Mouse (Mus musculus) neural tube, embryonic 14.5 days (tissue): ENCODE results near the gene Trim5. TPM values are rescaled to one million over a fixed set of nuclear protein-coding genes. Genes with fewer than 3 reads are reported as not detected.

Experiments
- ATAC-seq: fragments of 200-750 bp; cut with Nextera tagmentation; 2 replicates; pipeline ENCODE4 v1.8.0; 2017; ENCODE audit warnings: low read depth, mild to moderate bottlenecking, moderate TSS enrichment, moderate library complexity
- H3K27ac ChIP-seq: fragments of 300-500 bp; sonication (generic); 2 replicates; pipeline ENCODE4 v1.5.1; 2014; ENCODE audit warnings: low read depth, mild to moderate bottlenecking, control low read depth, low read length, moderate library complexity, mixed read lengths
- H3K27me3 ChIP-seq: fragments of 300-500 bp; sonication (generic); 2 replicates; pipeline ENCODE4 v1.6.1; 2014; ENCODE audit warnings: low read length; ENCODE audit not compliant: control insufficient read depth, insufficient read depth
- H3K36me3 ChIP-seq: fragments of 300-500 bp; sonication (generic); 2 replicates; pipeline ENCODE4 v1.6.1; 2014; ENCODE audit warnings: low read length, mixed read lengths; ENCODE audit not compliant: control insufficient read depth, insufficient read depth
- H3K4me1 ChIP-seq: fragments of 300-500 bp; sonication (generic); 2 replicates; pipeline ENCODE4 v1.6.1; 2014; ENCODE audit warnings: low read length; ENCODE audit not compliant: control insufficient read depth, insufficient read depth
- H3K4me2 ChIP-seq: fragments of 300-500 bp; sonication (generic); 2 replicates; pipeline ENCODE4 v1.6.1; 2014; ENCODE audit warnings: mild to moderate bottlenecking, low read depth, low read length, control low read depth
- H3K4me3 ChIP-seq: fragments of 300-500 bp; sonication (generic); 2 replicates; pipeline ENCODE4 v1.5.1; 2014; ENCODE audit warnings: low read depth, low read length, control low read depth, mixed read lengths
- H3K9ac ChIP-seq: fragments of 300-500 bp; sonication (generic); replicated peaks from 2 replicates; pipeline ENCODE4 v1.6.1; 2014; ENCODE audit warnings: low read depth, mild to moderate bottlenecking, control low read depth, low read length, mixed read lengths
- H3K9me3 ChIP-seq: fragments of 300-500 bp; sonication (generic); 2 replicates; pipeline ENCODE4 v1.6.1; 2016; ENCODE audit warnings: low read length; ENCODE audit not compliant: control insufficient read depth
- WGBS: fragments of 180-500 bp; shearing (Covaris S2); extraction: QIAGEN DNeasy Blood & Tissue Kit; methylation state at CpG from one replicate; pipeline ENCODE4 v1.1.7; 2014; 5-methylcytosine and 5-hydroxymethylcytosine counted together
- polyA plus RNA-seq: library from polyadenylated mRNA; unstranded; fragments of >200 nt; fragmentation: Nextera tagmentation; extraction: Ambion mirVana; gene quantifications from 2 replicates; pipeline ENCODE4 v1.2.1, GENCODE M21; 2014

Gene Trim5
- polyA plus RNA-seq, 1 experiment from 2014 or later, result 0.07 TPM

GRCm38 (mm10) chr7:104216011-104216535 lies 71.8 kb downstream of the Trim5 start:
- Histone ChIP-seq H3K9me3 (no peaks in the 10 kb centered on the region), H3K4me2 (no peak overlapping the region), H3K27me3 (no peaks in the 10 kb centered on the region), H3K27ac (no peak overlapping the region), H3K4me3 (no peak overlapping the region), H3K9ac (no peak overlapping the region), H3K36me3 (no peaks in the 10 kb centered on the region), H3K4me1 (no peaks in the 10 kb centered on the region)
- ATAC-seq, result no peak
- WGBS, result 59% methylated on average over 1 of the region's 1 CpGs

Other genes with a start within 250 kb of the Trim5 start
- gene Olfr642, start 235.4 kb downstream of the Trim5 start, polyA plus RNA-seq, result not detected in 2 replicates
- gene 4930516K23Rik, start 226.6 kb downstream of the Trim5 start, polyA plus RNA-seq, result not detected in 2 replicates
- gene Olfr644, start 216.2 kb downstream of the Trim5 start, polyA plus RNA-seq, result not detected in 2 replicates
- gene Olfr645, start 202.6 kb downstream of the Trim5 start, polyA plus RNA-seq, result not detected in 2 replicates
- not detected in 2 replicates for gene Olfr646, start 183.2 kb downstream of the Trim5 start, polyA plus RNA-seq
- gene Ubqln5, start 158.3 kb downstream of the Trim5 start, polyA plus RNA-seq, result not detected in 2 replicates
- not detected in 2 replicates for gene Olfr643, start 150.7 kb downstream of the Trim5 start, polyA plus RNA-seq
- not detected in 2 replicates for gene Ubqln3, start 144.8 kb downstream of the Trim5 start, polyA plus RNA-seq
- gene Ubqlnl, start 137.5 kb downstream of the Trim5 start, polyA plus RNA-seq, result not detected in 2 replicates
- gene Olfm5, start 123.3 kb downstream of the Trim5 start, polyA plus RNA-seq, result not detected in 2 replicates
- 0.37 and 0.78 TPM in 2 replicates for gene Olfr648, start 104.7 kb downstream of the Trim5 start, polyA plus RNA-seq
- gene Olfr649, start 92.1 kb downstream of the Trim5 start, polyA plus RNA-seq, result not detected in 2 replicates
- gene Trim6, start 69.3 kb downstream of the Trim5 start, polyA plus RNA-seq, result 0.31 and 0.48 TPM in 2 replicates
- 0.60 and 0.73 TPM in 2 replicates for gene Trim34a, start 43.6 kb downstream of the Trim5 start, polyA plus RNA-seq
- 1.6 and 2.5 TPM in 2 replicates for gene Trim12a, start 27.4 kb upstream of the Trim5 start, polyA plus RNA-seq
- gene Trim34b, start 41.4 kb upstream of the Trim5 start, polyA plus RNA-seq, result not detected in 2 replicates
- gene Trim12c, start 65.3 kb upstream of the Trim5 start, polyA plus RNA-seq, result 0.66 and 0.88 TPM in 2 replicates
- gene Trim30b, start 81.8 kb upstream of the Trim5 start, polyA plus RNA-seq, result not detected in 2 replicates
- 0.26 TPM in 1 of 2 replicates, not detected in the other for gene Trim30c, start 112.7 kb upstream of the Trim5 start, polyA plus RNA-seq
- gene Trim30a, start 177.1 kb upstream of the Trim5 start, polyA plus RNA-seq, result 0.15 and 1.1 TPM in 2 replicates
- gene Trim30d, start 219.8 kb upstream of the Trim5 start, polyA plus RNA-seq, result 0.21 and 0.24 TPM in 2 replicates